ENCODE assay signal across 10 mouse cellular contexts in the genomic region with DNA sequence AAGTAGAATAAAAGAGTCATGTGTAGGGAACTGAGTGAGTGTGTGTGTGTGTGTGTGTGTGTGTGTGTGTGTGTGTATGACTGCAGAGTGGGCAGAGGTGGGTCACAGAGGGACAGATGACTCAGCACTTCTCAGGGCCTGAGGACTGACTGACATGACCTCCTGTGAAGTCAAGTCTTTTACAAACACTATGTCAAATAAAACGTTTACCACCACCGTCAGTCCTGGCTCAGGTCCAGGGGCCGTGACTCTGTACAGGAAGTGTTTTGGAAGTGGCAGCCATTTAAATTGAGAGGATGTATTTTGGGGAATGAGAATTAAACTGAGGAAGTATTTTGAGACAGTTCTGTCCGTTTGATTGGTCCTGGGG. TPM values are rescaled to one million over a fixed set of nuclear protein-coding genes. Genes with fewer than 3 reads are reported as not detected.
DNase-seq lines count a peak whose midpoint lies in the region; ATAC-seq and TF ChIP-seq lines count a peak whose summit lies in the region.
"Had no signal": no experiment of that assay in that cellular context is flagged by ENCODE, and none has a peak within 500 bp of the region (broad histone marks: within the 10 kb centered on the region; RNA-seq: fewer than 3 reads in every experiment).

No protein-coding gene starts in this region.

- no peaks in the 10 kb centered on the region for H3K9me3 ChIP-seq in MEL (replicated peaks; ENCODE audit: insufficient read depth, low read length)
- no peaks in the 10 kb centered on the region for H3K9me3 ChIP-seq in intestine, postnatal 0 days (ENCODE audit: control insufficient read depth)
- H3K9me3 ChIP-seq in lung, postnatal 0 days (ENCODE audit: low read length): no peaks in the 10 kb centered on the region
- no peaks in the 10 kb centered on the region for H3K9me3 ChIP-seq in forebrain, embryonic 15.5 days

- TF ChIP-seq POLR2A in MEL (IDR thresholded peaks at IDR 0.05; ENCODE audit: control insufficient read depth in 1 of 2, insufficient read depth in 1 of 2, low read depth in 1 of 2, low read length in 2 of 2, poor library complexity in 1 of 2): no peak

- peak overlapping the region; percentile 35; the same call in 1 of the 2 replicates for H3K9ac ChIP-seq in MEL (ENCODE audit: control insufficient read depth, low read depth, low read length, poor library complexity, severe bottlenecking)
- H3K9ac ChIP-seq in intestine, postnatal 0 days (ENCODE audit: low read depth, low read length): no peak overlapping the region
- H3K9ac ChIP-seq in lung, postnatal 0 days (replicated peaks; ENCODE audit: low read depth): no peak overlapping the region
- no peak overlapping the region for H3K9ac ChIP-seq in forebrain, embryonic 15.5 days (replicated peaks)

- H3K4me2 ChIP-seq in intestine, postnatal 0 days (replicated peaks; ENCODE audit: low read depth): no peak overlapping the region
- H3K4me2 ChIP-seq in lung, postnatal 0 days (replicated peaks; ENCODE audit: low read depth, low read length): no peak overlapping the region
- no peak overlapping the region for H3K4me2 ChIP-seq in forebrain, embryonic 15.5 days (replicated peaks)
- H3K4me2 ChIP-seq: midbrain, embryonic 11.5 days had no signal

- H3K79me2 ChIP-seq in MEL (ENCODE audit: control insufficient read depth, insufficient read depth, low read length, poor library complexity): no peaks in the 10 kb centered on the region

- peak; percentile 23; the same call in 1 of the 2 replicates for ATAC-seq in intestine, postnatal 0 days
- peak; percentile 84 for ATAC-seq in lung, postnatal 0 days
- no peak for ATAC-seq in forebrain, embryonic 15.5 days (replicated peaks)

- no peak for TF ChIP-seq CTCF in MEL (IDR thresholded peaks at IDR 0.05 in 2 of 3, conservative IDR thresholded peaks at IDR 0.05 in 1 of 3; ENCODE audit: control insufficient read depth in 1 of 3, insufficient read depth in 1 of 3, low read depth in 2 of 3, low read length in 3 of 3, poor library complexity in 1 of 3, severe bottlenecking in 1 of 3)
- no peak for TF ChIP-seq CTCF in intestine, postnatal 0 days (IDR thresholded peaks at IDR 0.05; ENCODE audit: low read depth)
- no peak for TF ChIP-seq CTCF in lung, postnatal 0 days (IDR thresholded peaks at IDR 0.05)

- H3K4me1 ChIP-seq in MEL (ENCODE audit: control insufficient read depth in 1 of 2, insufficient read depth in 2 of 2, low read length in 2 of 2): peaks cover 3 to 17% of the 10 kb centered on the region in 2 experiments; a peak in 3 of 4 replicates
- peaks cover 13% of the 10 kb centered on the region; the same call in 1 of the 2 replicates for H3K4me1 ChIP-seq in intestine, postnatal 0 days (replicated peaks; ENCODE audit: control insufficient read depth, insufficient read depth, low read length)
- H3K4me1 ChIP-seq in lung, postnatal 0 days (ENCODE audit: insufficient read depth, low read depth, low read length): peaks cover 8% of the 10 kb centered on the region; the same call in 1 of the 2 replicates
- peaks cover 8% of the 10 kb centered on the region; the same call in 1 of the 2 replicates for H3K4me1 ChIP-seq in forebrain, embryonic 15.5 days

- DNase-seq in heart, adult 11 months: peak; percentile 89
- DNase-seq in heart, postnatal 36 days: no peak
- peak; percentile 63 for DNase-seq in MEL (ENCODE audit: low read depth, low spot score)
- peak; percentile 87 for DNase-seq in lung, postnatal 0 days (ENCODE audit: low spot score)
- DNase-seq in cerebellum, postnatal 25 days: no peak
- no peak for DNase-seq in left cerebral cortex, adult 9 months (ENCODE audit: low spot score in 2 of 2)
- DNase-seq: cerebellum, adult 8-10 months had no signal

- intact Hi-C loops in heart, postnatal 36 days (cut with DNase I): no loop called here

- no peak overlapping the region for H3K4me3 ChIP-seq in MEL (ENCODE audit: control insufficient read depth in 1 of 2, insufficient read depth in 1 of 2, low read depth in 2 of 2, low read length in 2 of 2)
- H3K4me3 ChIP-seq in intestine, postnatal 0 days (ENCODE audit: low read depth, low read length): no peak overlapping the region
- no peak overlapping the region for H3K4me3 ChIP-seq in lung, postnatal 0 days (ENCODE audit: low read depth, low read length)
- no peak overlapping the region for H3K4me3 ChIP-seq in forebrain, embryonic 15.5 days

- peaks cover 0 to 13% of the 10 kb centered on the region in 2 experiments; a peak in 3 of 4 replicates for H3K36me3 ChIP-seq in MEL (ENCODE audit: control insufficient read depth in 1 of 2, insufficient read depth in 2 of 2, low read length in 2 of 2)
- H3K36me3 ChIP-seq in intestine, postnatal 0 days (ENCODE audit: control insufficient read depth, insufficient read depth): peaks cover 24% of the 10 kb centered on the region
- no peaks in the 10 kb centered on the region for H3K36me3 ChIP-seq in lung, postnatal 0 days (ENCODE audit: insufficient read depth, low read length)
- no peaks in the 10 kb centered on the region for H3K36me3 ChIP-seq in forebrain, embryonic 15.5 days

- no peak for TF ChIP-seq EP300 in MEL (IDR thresholded peaks at IDR 0.05; ENCODE audit: low read depth in 1 of 2, low read length in 2 of 2)
- TF ChIP-seq EP300 in lung, postnatal 0 days (IDR thresholded peaks at IDR 0.05): peak; percentile 58

- WGBS in intestine, postnatal 0 days: 17% methylated on average over 4 of the region's 4 CpGs
- WGBS in lung, postnatal 0 days: 9% methylated on average over 4 of the region's 4 CpGs
- WGBS in forebrain, embryonic 15.5 days: 53% methylated on average over 4 of the region's 4 CpGs

- H3K27ac ChIP-seq in MEL (ENCODE audit: control insufficient read depth, low read depth, low read length): peak overlapping the region; percentile 82
- peak overlapping the region; percentile 46; the same call in 1 of the 2 replicates for H3K27ac ChIP-seq in intestine, postnatal 0 days (ENCODE audit: low read depth, low read length)
- H3K27ac ChIP-seq in lung, postnatal 0 days (ENCODE audit: low read length): peak overlapping the region; percentile 47; the same call in 1 of the 2 replicates
- H3K27ac ChIP-seq in forebrain, embryonic 15.5 days (replicated peaks): no peak overlapping the region

- H3K27me3 ChIP-seq in MEL (ENCODE audit: control insufficient read depth in 1 of 2, insufficient read depth in 2 of 2, low read length in 2 of 2): no peaks in the 10 kb centered on the region
- no peaks in the 10 kb centered on the region for H3K27me3 ChIP-seq in intestine, postnatal 0 days (replicated peaks; ENCODE audit: control insufficient read depth, insufficient read depth, low read length)
- H3K27me3 ChIP-seq in lung, postnatal 0 days (replicated peaks; ENCODE audit: insufficient read depth, low read length): no peaks in the 10 kb centered on the region
- no peaks in the 10 kb centered on the region for H3K27me3 ChIP-seq in forebrain, embryonic 15.5 days

- TF ChIP-seq RAD21 in MEL (IDR thresholded peaks at IDR 0.05; ENCODE audit: low read depth, low read length): no peak

TF ChIP-seq in MEL, 35 proteins besides CTCF, POLR2A, EP300 and RAD21:
- TF ChIP-seq KAT2A (conservative IDR thresholded peaks at IDR 0.05; ENCODE audit: low read depth, low read length) (no peak), MXI1 (IDR thresholded peaks at IDR 0.05; ENCODE audit: low read depth, low read length) (no peak), MYC (IDR thresholded peaks at IDR 0.05; ENCODE audit: low read depth, low read length) (no peak), MAFK (IDR thresholded peaks at IDR 0.05; ENCODE audit: borderline replicate concordance, low read depth, low read length) (no peak), GABPA (IDR thresholded peaks at IDR 0.05; ENCODE audit: low read depth, low read length) (peak; percentile 59; the same call in 1 of the 2 replicates), MAX (IDR thresholded peaks at IDR 0.05; ENCODE audit: low read length) (no peak)

RNA-seq across cellular contexts. Expression of a gene that starts 52.9 kb away (rescaled TPM):
- 10 to 100 TPM; 12.0 to 12.1 TPM for total RNA-seq in heart, postnatal 36 days (2021)
- total RNA-seq in MEL (2012; rRNA removed): 8.5 and 9.0 TPM in 2 replicates
- polyA plus RNA-seq in MEL (2012; ENCODE audit: insufficient read depth in 1 of 2, insufficient read length in 2 of 2, low read depth in 1 of 2, low replicate concordance in 2 of 2, missing spikeins in 1 of 2): 10 to 100 TPM in 1 of 2 experiments, not detected in 1; 18.8 TPM
- 11.1 and 11.7 TPM in 2 replicates for polyA plus RNA-seq in intestine, postnatal 0 days (2015; fragmentation: Nextera tagmentation; extraction: Ambion mirVana)
- 11.5 and 12.4 TPM in 2 replicates for polyA plus RNA-seq in lung, postnatal 0 days (2015; fragmentation: Nextera tagmentation; extraction: Ambion mirVana)
- polyA plus RNA-seq in forebrain, embryonic 15.5 days (2015; fragmentation: Nextera tagmentation; extraction: Ambion mirVana): 28.3 and 30.3 TPM in 2 replicates

Comparison
In these comparisons a context has a peak if more than half of its experiments do, and no peak if none do; other contexts are left out.
1. DNase-seq: peak in heart, adult 11 months (single experiment), MEL (single experiment) and lung, postnatal 0 days (single experiment); none in heart, postnatal 36 days (0 of 2), cerebellum, postnatal 25 days (0 of 2) and left cerebral cortex, adult 9 months (0 of 2).